Mouse (Mus musculus) liver, adult 2 months (tissue): Measurements from ENCODE around the gene Cyp4x1. TPM values are rescaled to one million over a fixed set of nuclear protein-coding genes. Genes with fewer than 3 reads are reported as not detected.

Experiments used
- DNase-seq: peaks from one replicate; pipeline ENCODE4 v3.0.0-alpha.2; 2011; ENCODE audit warnings: low read depth, low spot score; ENCODE audit errors: extremely low read depth
- H3K27ac ChIP-seq: fragments of 200-500 bp; replicated peaks from 2 replicates; pipeline ENCODE4 v1.5.1; 2012; ENCODE audit warnings: low read depth, mild to moderate bottlenecking, control low read depth, inconsistent platforms, low read length; ENCODE audit not compliant: insufficient read depth
- H3K27me3 ChIP-seq: fragments of 200-500 bp; 2 replicates; pipeline ENCODE4 v1.6.1; 2012; ENCODE audit warnings: mild to moderate bottlenecking, moderate library complexity, low read length, inconsistent platforms; ENCODE audit not compliant: control insufficient read depth, insufficient read depth
- H3K36me3 ChIP-seq: fragments of 200-500 bp; 2 replicates; pipeline ENCODE4 v1.6.1; 2012; ENCODE audit warnings: low read length, inconsistent platforms; ENCODE audit not compliant: control insufficient read depth, insufficient read depth
- H3K4me1 ChIP-seq: fragments of 200-500 bp; 2 replicates; pipeline ENCODE4 v1.6.1; 2011; ENCODE audit warnings: low read length; ENCODE audit not compliant: control insufficient read depth, insufficient read depth
- H3K4me3 ChIP-seq: fragments of 200-500 bp; 2 replicates; pipeline ENCODE4 v1.5.1; 2011; ENCODE audit warnings: low read depth, mild to moderate bottlenecking, control low read depth, low read length, moderate library complexity; ENCODE audit not compliant: insufficient read depth
- H3K79me2 ChIP-seq: fragments of 200-500 bp; 2 replicates; pipeline ENCODE4 v1.6.1; 2012; ENCODE audit warnings: inconsistent platforms, mild to moderate bottlenecking, low read length, moderate library complexity; ENCODE audit not compliant: control insufficient read depth, insufficient read depth
- H3K9ac ChIP-seq: fragments of 200-500 bp; 2 replicates; pipeline ENCODE4 v1.6.1; 2012; ENCODE audit warnings: low read depth, mild to moderate bottlenecking, control low read depth, inconsistent platforms, low read length
- CTCF ChIP-seq: fragments of 200-500 bp; IDR thresholded peaks from 2 replicates; pipeline ENCODE4 v1.5.1; 2011; ENCODE audit warnings: low read depth, low read length, control low read depth
- POLR2A ChIP-seq: fragments of 200-500 bp; IDR thresholded peaks from 2 replicates; pipeline ENCODE4 v1.6.1; 2011; ENCODE audit warnings: low read length, control low read depth; ENCODE audit not compliant: insufficient read depth; ENCODE audit errors: extremely low read depth
- WGBS: fragments of 180-500 bp; shearing (Covaris S2); methylation state at CpG from one replicate; pipeline ENCODE4 v1.1.7; 2018; 5-methylcytosine and 5-hydroxymethylcytosine counted together
- polyA plus RNA-seq: library from polyadenylated mRNA; depleted of rRNA; stranded (reverse); fragments of >200 nt; gene quantifications from 2 replicates; pipeline ENCODE4 v1.2.3, GENCODE M21; 2012
- total RNA-seq: library from RNA; depleted of rRNA; stranded (reverse); fragments of >200 nt; gene quantifications from 2 replicates; pipeline ENCODE4 v1.2.3, GENCODE M21; 2014

Gene Cyp4x1
- total and polyA plus RNA-seq, 2 experiments = 0.09 TPM; not detected in 1

GRCm38 (mm10) chr4:115133085-115133484 is 996 bp downstream of the Cyp4x1 start:
- Histone ChIP-seq H3K36me3 (no peaks in the 10 kb centered on the region), H3K79me2 (no peaks in the 10 kb centered on the region), H3K27me3 (no peaks in the 10 kb centered on the region), H3K27ac (no peak overlapping the region), H3K4me1 (peaks cover 2% of the 10 kb centered on the region; the same call in 1 of the 2 replicates), H3K4me3 (no peak overlapping the region), H3K9ac (no peak overlapping the region)
- TF ChIP-seq POLR2A = no peak
- no peak for DNase-seq
- 11% methylated on average over 5 of the region's 5 CpGs for WGBS

GRCm38 (mm10) chr4:115124713-115125112 is 9.4 kb downstream of the Cyp4x1 start:
- peak; percentile 20 for DNase-seq
- Histone ChIP-seq H3K79me2 (no peaks in the 10 kb centered on the region), H3K27ac (no peak overlapping the region), H3K4me1 (peaks cover 11% of the 10 kb centered on the region), H3K36me3 (no peaks in the 10 kb centered on the region), H3K9ac (no peak overlapping the region), H3K4me3 (no peak overlapping the region), H3K27me3 (no peaks in the 10 kb centered on the region)
- no peak for TF ChIP-seq POLR2A
- TF ChIP-seq CTCF = peak; percentile 53

GRCm38 (mm10) chr4:115123507-115123906 is 10.6 kb downstream of the Cyp4x1 start:
- H3K27ac ChIP-seq = no peak overlapping the region
- no peak overlapping the region for H3K9ac ChIP-seq
- H3K4me1 ChIP-seq = peaks cover 10% of the 10 kb centered on the region
- WGBS = 64% methylated on average over 2 of the region's 2 CpGs
- no peak overlapping the region for H3K4me3 ChIP-seq
- no peaks in the 10 kb centered on the region for H3K27me3 ChIP-seq
- TF ChIP-seq POLR2A = no peak
- no peak for TF ChIP-seq CTCF
- H3K36me3 ChIP-seq = no peaks in the 10 kb centered on the region
- no peaks in the 10 kb centered on the region for H3K79me2 ChIP-seq
- no peak for DNase-seq

GRCm38 (mm10) chr4:115121608-115122007 is 12.5 kb downstream of the Cyp4x1 start:
- DNase-seq = peak; percentile 93
- no peaks in the 10 kb centered on the region for H3K27me3 ChIP-seq
- WGBS = 17% methylated on average over 5 of the region's 5 CpGs
- no peak overlapping the region for H3K9ac ChIP-seq
- no peak overlapping the region for H3K4me3 ChIP-seq
- no peak overlapping the region for H3K27ac ChIP-seq
- H3K79me2 ChIP-seq = no peaks in the 10 kb centered on the region
- H3K4me1 ChIP-seq = peaks cover 9% of the 10 kb centered on the region
- TF ChIP-seq CTCF (no peak), POLR2A (no peak)
- H3K36me3 ChIP-seq = no peaks in the 10 kb centered on the region

GRCm38 (mm10) chr4:115121162-115121561 is 12.9 kb downstream of the Cyp4x1 start:
- no peak for DNase-seq
- TF ChIP-seq POLR2A = no peak
- Histone ChIP-seq H3K4me1 (peaks cover 9% of the 10 kb centered on the region), H3K9ac (no peak overlapping the region), H3K4me3 (no peak overlapping the region), H3K79me2 (no peaks in the 10 kb centered on the region), H3K27me3 (no peaks in the 10 kb centered on the region), H3K36me3 (no peaks in the 10 kb centered on the region), H3K27ac (no peak overlapping the region)
- 78% methylated on average over 2 of the region's 2 CpGs for WGBS

GRCm38 (mm10) chr4:115119642-115120041 is 14.4 kb downstream of the Cyp4x1 start:
- WGBS = 86% methylated on average over 3 of the region's 3 CpGs
- no peak overlapping the region for H3K9ac ChIP-seq
- no peaks in the 10 kb centered on the region for H3K36me3 ChIP-seq
- peaks cover 9% of the 10 kb centered on the region for H3K4me1 ChIP-seq
- H3K27me3 ChIP-seq = no peaks in the 10 kb centered on the region
- H3K27ac ChIP-seq = no peak overlapping the region
- peak; percentile 5 for DNase-seq
- H3K79me2 ChIP-seq = no peaks in the 10 kb centered on the region
- no peak for TF ChIP-seq CTCF
- no peak for TF ChIP-seq POLR2A
- no peak overlapping the region for H3K4me3 ChIP-seq
